Mouse (Mus musculus): ENCODE results near the gene Abcg1. TPM values are rescaled to one million over a fixed set of nuclear protein-coding genes. Genes with fewer than 3 reads are reported as not detected.

Gene Abcg1
- polyA plus RNA-seq, 1 experiment, result 2.5 TPM

DNA sequence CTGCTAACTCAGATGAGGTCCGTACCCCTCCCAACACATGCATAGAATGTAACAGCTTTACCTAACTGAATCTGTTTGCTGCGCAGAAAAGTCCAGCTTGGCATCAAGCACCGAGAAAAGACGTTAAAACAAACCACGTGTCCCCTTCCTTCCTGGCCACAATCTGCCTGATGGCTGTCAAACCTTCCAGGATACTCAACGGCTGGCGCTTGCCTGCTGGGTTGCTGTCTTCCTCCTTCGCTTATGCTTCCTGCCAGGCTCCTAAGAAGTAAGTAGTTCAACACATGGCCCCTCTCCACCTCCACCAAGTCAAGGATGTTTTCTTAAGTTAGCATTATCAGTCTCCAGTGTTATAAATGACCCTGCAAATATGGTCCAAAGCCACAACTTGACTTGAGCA, 96.3 kb downstream of the Abcg1 start:
- H3K4me1 ChIP-seq (ENCODE audit: control insufficient read depth, insufficient read depth, insufficient read length, low read length), result peaks cover 10% of the 10 kb centered on the region; the same call in 1 of the 2 replicates
- TF ChIP-seq CTCF (IDR thresholded peaks at IDR 0.05; ENCODE audit: extremely low read depth, insufficient read length, insufficient replicate concordance, low read depth, low read length), result no peak
- TF ChIP-seq POLR2A (IDR thresholded peaks at IDR 0.05; ENCODE audit: low read depth, low read length), result no peak
- WGBS, result 66% methylated on average over 8 of the region's 8 CpGs
- no peak overlapping the region for H3K27ac ChIP-seq (ENCODE audit: insufficient read depth, low read depth, low read length)
- no peaks in the 10 kb centered on the region for H3K36me3 ChIP-seq (ENCODE audit: control insufficient read depth, insufficient read depth, low read length)
- no peaks in the 10 kb centered on the region for H3K27me3 ChIP-seq (ENCODE audit: control insufficient read depth, insufficient read depth, low read length)
- no peak overlapping the region for H3K4me3 ChIP-seq (ENCODE audit: low read depth, low read length)

DNA sequence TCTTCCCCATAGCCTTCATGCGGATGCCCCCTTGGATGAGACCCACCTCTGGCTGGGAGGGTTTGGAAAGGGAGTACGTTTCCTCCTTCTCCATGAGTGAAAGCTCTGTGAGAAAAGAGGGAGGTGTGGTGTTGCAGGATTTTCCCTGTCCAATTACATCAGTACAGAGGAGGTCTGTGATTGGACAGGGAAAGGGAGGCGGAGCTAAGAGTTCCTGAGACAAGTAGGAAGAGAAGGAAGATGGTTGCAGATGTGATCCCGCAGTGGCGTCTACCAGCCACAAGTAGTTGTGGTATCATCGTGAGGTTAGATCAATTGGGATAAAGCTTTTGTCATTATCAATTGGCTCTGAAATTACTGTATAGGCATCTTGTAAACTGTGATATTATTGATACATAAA, 100.4 kb downstream of the Abcg1 start:
- H3K4me1 ChIP-seq (ENCODE audit: control insufficient read depth, insufficient read depth, insufficient read length, low read length), result peaks cover 2% of the 10 kb centered on the region; the same call in 1 of the 2 replicates
- H3K4me3 ChIP-seq (ENCODE audit: low read depth, low read length), result no peak overlapping the region
- H3K27ac ChIP-seq (ENCODE audit: insufficient read depth, low read depth, low read length), result no peak overlapping the region
- 87% methylated on average over 6 of the region's 6 CpGs for WGBS
- H3K27me3 ChIP-seq (ENCODE audit: control insufficient read depth, insufficient read depth, low read length), result no peaks in the 10 kb centered on the region
- H3K36me3 ChIP-seq (ENCODE audit: control insufficient read depth, insufficient read depth, low read length), result no peaks in the 10 kb centered on the region
- TF ChIP-seq CTCF (IDR thresholded peaks at IDR 0.05; ENCODE audit: extremely low read depth, insufficient read length, insufficient replicate concordance, low read depth, low read length) (no peak), POLR2A (IDR thresholded peaks at IDR 0.05; ENCODE audit: low read depth, low read length) (no peak)

DNA sequence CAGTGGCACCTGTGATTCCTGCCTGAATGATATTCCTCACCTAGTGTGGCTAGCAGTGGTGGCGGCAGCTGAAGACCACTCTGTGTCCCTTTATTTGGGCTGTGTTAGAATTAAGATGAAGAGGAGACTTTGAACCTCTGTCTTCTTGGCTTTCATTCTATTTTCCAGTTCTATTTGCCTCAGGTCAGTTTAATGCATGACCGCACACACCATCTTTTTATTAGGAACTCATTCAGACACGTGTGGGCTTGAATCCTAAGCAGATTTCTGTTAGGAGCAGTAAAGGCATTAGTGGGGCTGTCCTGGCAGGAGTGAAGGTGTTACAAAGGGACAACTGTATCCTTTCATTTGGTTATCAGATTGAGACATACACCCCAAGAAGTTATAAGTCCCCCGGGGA, 102.8 kb downstream of the Abcg1 start:
- no peaks in the 10 kb centered on the region for H3K4me1 ChIP-seq (ENCODE audit: control insufficient read depth, insufficient read depth, insufficient read length, low read length)
- no peaks in the 10 kb centered on the region for H3K27me3 ChIP-seq (ENCODE audit: control insufficient read depth, insufficient read depth, low read length)
- no peak for TF ChIP-seq POLR2A (IDR thresholded peaks at IDR 0.05; ENCODE audit: low read depth, low read length)
- TF ChIP-seq CTCF (IDR thresholded peaks at IDR 0.05; ENCODE audit: extremely low read depth, insufficient read length, insufficient replicate concordance, low read depth, low read length), result no peak
- H3K36me3 ChIP-seq (ENCODE audit: control insufficient read depth, insufficient read depth, low read length), result no peaks in the 10 kb centered on the region
- H3K27ac ChIP-seq (ENCODE audit: insufficient read depth, low read depth, low read length), result no peak overlapping the region
- H3K4me3 ChIP-seq (ENCODE audit: low read depth, low read length), result no peak overlapping the region
- 84% methylated on average over 4 of the region's 4 CpGs for WGBS

DNA sequence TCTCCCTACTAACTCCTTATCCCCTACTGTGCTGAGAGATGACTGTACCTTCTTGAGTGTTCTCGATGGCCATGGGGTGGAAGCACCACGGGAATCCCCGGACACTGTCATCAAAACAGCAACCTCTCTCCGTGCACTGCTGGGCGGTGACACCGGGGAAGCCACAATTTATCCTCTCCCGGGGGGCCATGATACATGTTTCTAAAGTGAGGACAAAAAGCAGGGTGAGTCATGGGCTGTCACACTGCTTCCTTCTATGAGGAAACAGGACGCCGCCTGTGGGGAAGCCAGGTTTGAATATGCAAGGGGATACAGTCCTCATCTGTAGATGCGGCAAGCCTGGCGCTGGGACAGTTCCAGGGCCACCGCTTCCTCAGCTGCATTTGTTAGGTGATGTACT, 105.1 kb downstream of the Abcg1 start:
- H3K4me1 ChIP-seq (ENCODE audit: control insufficient read depth, insufficient read depth, insufficient read length, low read length), result no peaks in the 10 kb centered on the region
- no peaks in the 10 kb centered on the region for H3K27me3 ChIP-seq (ENCODE audit: control insufficient read depth, insufficient read depth, low read length)
- no peak overlapping the region for H3K27ac ChIP-seq (ENCODE audit: insufficient read depth, low read depth, low read length)
- no peaks in the 10 kb centered on the region for H3K36me3 ChIP-seq (ENCODE audit: control insufficient read depth, insufficient read depth, low read length)
- no peak for TF ChIP-seq POLR2A (IDR thresholded peaks at IDR 0.05; ENCODE audit: low read depth, low read length)
- TF ChIP-seq CTCF (IDR thresholded peaks at IDR 0.05; ENCODE audit: extremely low read depth, insufficient read length, insufficient replicate concordance, low read depth, low read length), result no peak
- no peak overlapping the region for H3K4me3 ChIP-seq (ENCODE audit: low read depth, low read length)
- WGBS, result 70% methylated on average over 12 of the region's 12 CpGs

DNA sequence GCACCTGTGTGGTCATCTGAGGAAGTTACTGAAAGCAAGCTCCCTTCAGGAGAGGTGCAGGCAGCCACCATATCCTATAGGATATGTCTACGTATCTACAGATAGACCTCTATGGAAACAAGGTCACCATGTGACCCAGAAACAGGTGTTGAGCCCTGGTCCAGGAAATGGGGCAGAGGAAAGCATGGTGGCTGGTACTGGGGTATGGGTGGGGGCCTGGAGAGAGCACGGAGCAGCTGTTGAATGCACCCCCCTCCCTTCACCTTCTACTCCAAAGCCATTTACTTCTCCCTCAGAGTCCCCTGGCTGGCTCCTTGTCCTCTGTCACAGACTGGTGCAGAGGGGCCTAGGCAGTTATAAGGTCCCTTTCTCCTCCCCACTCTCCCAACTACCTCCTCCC, 106.3 kb downstream of the Abcg1 start:
- Histone ChIP-seq H3K36me3 (ENCODE audit: control insufficient read depth, insufficient read depth, low read length) (no peaks in the 10 kb centered on the region), H3K27ac (ENCODE audit: insufficient read depth, low read depth, low read length) (no peak overlapping the region), H3K4me3 (ENCODE audit: low read depth, low read length) (no peak overlapping the region), H3K4me1 (ENCODE audit: control insufficient read depth, insufficient read depth, insufficient read length, low read length) (no peaks in the 10 kb centered on the region), H3K27me3 (ENCODE audit: control insufficient read depth, insufficient read depth, low read length) (no peaks in the 10 kb centered on the region)
- WGBS, result 77% methylated on average over 2 of the region's 2 CpGs
- TF ChIP-seq CTCF (IDR thresholded peaks at IDR 0.05; ENCODE audit: extremely low read depth, insufficient read length, insufficient replicate concordance, low read depth, low read length), result no peak
- no peak for TF ChIP-seq POLR2A (IDR thresholded peaks at IDR 0.05; ENCODE audit: low read depth, low read length)

DNA sequence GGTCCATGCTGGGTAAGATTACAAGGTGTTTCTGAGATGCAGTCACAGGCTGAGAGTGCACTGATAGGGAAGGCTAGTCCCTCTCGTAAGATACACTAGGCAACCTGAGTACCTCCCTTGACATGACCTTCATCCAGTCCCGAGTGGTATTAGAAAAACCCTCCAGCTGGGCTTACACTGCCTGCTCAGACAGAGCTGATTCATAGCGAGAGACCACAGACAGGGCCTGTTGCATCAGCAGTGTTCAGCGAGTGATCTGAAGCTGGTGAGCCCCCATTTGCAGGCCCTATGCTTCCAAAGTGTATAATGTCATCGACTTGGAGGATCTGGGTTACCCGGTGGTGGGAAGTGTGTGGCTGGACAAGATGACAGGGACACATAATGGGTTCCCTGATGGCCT, 107.7 kb downstream of the Abcg1 start, which contains the start of gene Tff1:
TSS of gene Tff1 (minus strand) at position 151 of the 400 bp plus-strand sequence.
- TF ChIP-seq POLR2A (IDR thresholded peaks at IDR 0.05; ENCODE audit: low read depth, low read length), result no peak
- no peak for TF ChIP-seq CTCF (IDR thresholded peaks at IDR 0.05; ENCODE audit: extremely low read depth, insufficient read length, insufficient replicate concordance, low read depth, low read length)
- no peaks in the 10 kb centered on the region for H3K27me3 ChIP-seq (ENCODE audit: control insufficient read depth, insufficient read depth, low read length)
- H3K4me3 ChIP-seq (ENCODE audit: low read depth, low read length), result no peak within 1 kb of the TSS
- no peaks in the 10 kb centered on the region for H3K4me1 ChIP-seq (ENCODE audit: control insufficient read depth, insufficient read depth, insufficient read length, low read length)
- no peaks in the 10 kb centered on the region for H3K36me3 ChIP-seq (ENCODE audit: control insufficient read depth, insufficient read depth, low read length)
- WGBS, result 80% methylated on average over 6 of the region's 6 CpGs
- H3K27ac ChIP-seq (ENCODE audit: insufficient read depth, low read depth, low read length), result no peak within 1 kb of the TSS

Other genes with a start within 250 kb of the Abcg1 start
- gene Glp1r, start 155.9 kb upstream of the Abcg1 start, polyA plus RNA-seq (2012; rRNA removed), result 0.52 and 11.3 TPM in 2 replicates
- gene Umodl1, start 103.0 kb upstream of the Abcg1 start, polyA plus RNA-seq (2012; rRNA removed), result 0.10 TPM in 1 of 2 replicates, not detected in the other
- gene Tff3, start 72.0 kb downstream of the Abcg1 start, polyA plus RNA-seq (2012; rRNA removed), result 5,248 and 10,550 TPM in 2 replicates
- gene Tff2, start 86.6 kb downstream of the Abcg1 start, polyA plus RNA-seq (2012; rRNA removed), result 19.0 and 10,568 TPM in 2 replicates
- 7.6 and 3,319 TPM in 2 replicates for gene Tff1, start 107.6 kb downstream of the Abcg1 start, polyA plus RNA-seq (2012; rRNA removed)
- gene Tmprss3, start 141.3 kb downstream of the Abcg1 start, polyA plus RNA-seq (2012; rRNA removed), result 0.11 TPM in 1 of 2 replicates, not detected in the other
- 0.76 and 0.98 TPM in 2 replicates for gene Ubash3a, start 150.2 kb downstream of the Abcg1 start, polyA plus RNA-seq (2012; rRNA removed)
- 0.46 TPM in 1 of 2 replicates, not detected in the other for gene Rsph1, start 219.7 kb downstream of the Abcg1 start, polyA plus RNA-seq (2012; rRNA removed)
- 68.2 and 145 TPM in 2 replicates for gene Slc37a1, start 229.1 kb downstream of the Abcg1 start, polyA plus RNA-seq (2012; rRNA removed)